Mouse (Mus musculus) small intestine, adult 2 months (tissue): ENCODE measurements around the gene Mapk6.

Source experiments
- CTCF ChIP-seq: fragments of 200-500 bp; IDR thresholded peaks from 2 replicates; pipeline ENCODE4 v1.5.1; 2012; ENCODE audit warnings: low read depth, mild to moderate bottlenecking, control low read depth, inconsistent platforms, low read length, moderate library complexity, mixed read lengths; ENCODE audit not compliant: insufficient replicate concordance, insufficient read length; ENCODE audit errors: extremely low read depth
- POLR2A ChIP-seq: fragments of 200-500 bp; IDR thresholded peaks from 2 replicates; pipeline ENCODE4 v1.6.1; 2012; ENCODE audit warnings: low read depth, mild to moderate bottlenecking, control low read depth, inconsistent platforms, low read length, moderate library complexity

GRCm38 (mm10) chr9:75384337-75384962, 25.4 kb downstream of the Mapk6 start:
- no peak for TF ChIP-seq CTCF
- no peak for TF ChIP-seq POLR2A
